Mouse (Mus musculus) liver, postnatal 0 days (tissue): ENCODE results near the gene Odf4.
"Not testable (repeated sequence)": the region's sequence is repeated elsewhere in the genome, so short reads cannot be mapped to it uniquely, and the experiment has no call there.

Source experiments
- CTCF ChIP-seq: sonication (generic); IDR thresholded peaks from 2 replicates; pipeline ENCODE4 v1.5.1; 2016; ENCODE audit warnings: antibody characterized with exemption, low read depth
- EP300 ChIP-seq: IDR thresholded peaks from 2 replicates; pipeline ENCODE4 v1.6.1; 2016; ENCODE audit warnings: antibody characterized with exemption, low read depth, mild to moderate bottlenecking

- not testable (repeated sequence) for TF ChIP-seq EP300, CTCF
These were observed 46.6 kb upstream of the Odf4 start for GRCm38 (mm10) chr11:68973250-68974058.
